Mouse (Mus musculus): ENCODE results near the gene Klk1b3. TPM values are rescaled to one million over a fixed set of nuclear protein-coding genes. Genes with fewer than 3 reads are reported as not detected.
"Not testable (repeated sequence)": the region's sequence is repeated elsewhere in the genome, so short reads cannot be mapped to it uniquely, and the experiment has no call there.

Klk1b3 gene
- not detected for polyA plus RNA-seq (2012; fragmentation: generic; extraction: Trizol)
- long read RNA-seq, experiment 1: 0 reads
- long read RNA-seq, experiment 2: 0 reads

GRCm38 (mm10) chr7:44197891-44198290, at the start of gene Klk1b3:
Klk1b3 (plus strand) TSS chr7:44198191.
- H3K27me3 ChIP-seq (ENCODE audit: control insufficient read depth, insufficient read depth, insufficient read length): no peaks in the 10 kb centered on the region
- H3K79me2 ChIP-seq (ENCODE audit: control insufficient read depth, insufficient read depth): no peaks in the 10 kb centered on the region
- no peaks in the 10 kb centered on the region for H3K36me3 ChIP-seq (ENCODE audit: control insufficient read depth, insufficient read depth)
- no peak within 1 kb of the TSS for H3K4me3 ChIP-seq (ENCODE audit: insufficient read depth, poor library complexity, severe bottlenecking)
- H3K79me3 ChIP-seq (ENCODE audit: low read depth): no peaks in the 10 kb centered on the region
- H3ac ChIP-seq (ENCODE audit: control insufficient read depth, insufficient read length, low read depth): no peak within 1 kb of the TSS
- TF ChIP-seq MAX (IDR thresholded peaks at IDR 0.05) (no peak), CEBPB (IDR thresholded peaks at IDR 0.05; ENCODE audit: low read depth) (no peak), MYOG (IDR thresholded peaks at IDR 0.05; ENCODE audit: control insufficient read depth, extremely low read depth, insufficient read length) (no peak), FOSL1 (IDR thresholded peaks at IDR 0.05; ENCODE audit: insufficient read depth, low read length, poor library complexity, severe bottlenecking) (no peak), CTCF (IDR thresholded peaks at IDR 0.05; ENCODE audit: control insufficient read depth, insufficient read depth, insufficient read length) (no peak), USF1 (IDR thresholded peaks at IDR 0.05; ENCODE audit: low read depth) (no peak), MYOD1 (IDR thresholded peaks at IDR 0.05; ENCODE audit: control insufficient read depth, insufficient read length, low read depth) (no peak)

- H3K79me3 ChIP-seq (ENCODE audit: low read depth): no peaks in the 10 kb centered on the region
- H3K36me3 ChIP-seq (ENCODE audit: control insufficient read depth, insufficient read depth): no peaks in the 10 kb centered on the region
- no peaks in the 10 kb centered on the region for H3K79me2 ChIP-seq (ENCODE audit: control insufficient read depth, insufficient read depth)
- H3ac ChIP-seq (ENCODE audit: control insufficient read depth, insufficient read length, low read depth): no peak overlapping the region
- H3K4me3 ChIP-seq (ENCODE audit: insufficient read depth, poor library complexity, severe bottlenecking): no peak overlapping the region
- H3K27me3 ChIP-seq (ENCODE audit: control insufficient read depth, insufficient read depth, insufficient read length): peaks cover 2% of the 10 kb centered on the region
- no peak for TF ChIP-seq CTCF (IDR thresholded peaks at IDR 0.05; ENCODE audit: control insufficient read depth, insufficient read depth, insufficient read length)
- no peak for TF ChIP-seq USF1 (IDR thresholded peaks at IDR 0.05; ENCODE audit: low read depth)
- TF ChIP-seq FOSL1 (IDR thresholded peaks at IDR 0.05; ENCODE audit: insufficient read depth, low read length, poor library complexity, severe bottlenecking): no peak
- TF ChIP-seq CEBPB (IDR thresholded peaks at IDR 0.05; ENCODE audit: low read depth): no peak
- no peak for TF ChIP-seq MYOD1 (IDR thresholded peaks at IDR 0.05; ENCODE audit: control insufficient read depth, insufficient read length, low read depth)
- TF ChIP-seq MYOG (IDR thresholded peaks at IDR 0.05; ENCODE audit: control insufficient read depth, extremely low read depth, insufficient read length): no peak
- TF ChIP-seq MAX (IDR thresholded peaks at IDR 0.05): no peak
Measured at GRCm38 (mm10) chr7:44179299-44180045, 18.5 kb upstream of the Klk1b3 start.

- not testable (repeated sequence) for H3K4me3 ChIP-seq (ENCODE audit: insufficient read depth, poor library complexity, severe bottlenecking); H3K79me2 ChIP-seq (ENCODE audit: control insufficient read depth, insufficient read depth); H3ac ChIP-seq (ENCODE audit: control insufficient read depth, insufficient read length, low read depth)
Measured at GRCm38 (mm10) chr7:44186516-44186915, 11.5 kb upstream of the Klk1b3 start.

GRCm38 (mm10) chr7:44187936-44188335, 10.1 kb upstream of the Klk1b3 start, which contains the start of gene Klk1b24:
Klk1b24 (plus strand) TSS chr7:44188236.
- H3K4me3 ChIP-seq (ENCODE audit: insufficient read depth, poor library complexity, severe bottlenecking); H3ac ChIP-seq (ENCODE audit: control insufficient read depth, insufficient read length, low read depth); H3K36me3 ChIP-seq (ENCODE audit: control insufficient read depth, insufficient read depth); H3K27me3 ChIP-seq (ENCODE audit: control insufficient read depth, insufficient read depth, insufficient read length); H3K79me3 ChIP-seq (ENCODE audit: low read depth); H3K79me2 ChIP-seq (ENCODE audit: control insufficient read depth, insufficient read depth): not testable (repeated sequence)

More at GRCm38 (mm10) chr7:44186516-44186915, 11.5 kb upstream of the Klk1b3 start:
- not testable (repeated sequence) for H3K36me3 ChIP-seq (ENCODE audit: control insufficient read depth, insufficient read depth); H3K79me3 ChIP-seq (ENCODE audit: low read depth); H3K27me3 ChIP-seq (ENCODE audit: control insufficient read depth, insufficient read depth, insufficient read length)

- not testable (repeated sequence) for H3K27me3 ChIP-seq (ENCODE audit: control insufficient read depth, insufficient read depth, insufficient read length); H3ac ChIP-seq (ENCODE audit: control insufficient read depth, insufficient read length, low read depth); H3K79me3 ChIP-seq (ENCODE audit: low read depth); H3K36me3 ChIP-seq (ENCODE audit: control insufficient read depth, insufficient read depth); H3K79me2 ChIP-seq (ENCODE audit: control insufficient read depth, insufficient read depth); H3K4me3 ChIP-seq (ENCODE audit: insufficient read depth, poor library complexity, severe bottlenecking)
Measured at GRCm38 (mm10) chr7:44193466-44193865, 4.5 kb upstream of the Klk1b3 start.

GRCm38 (mm10) chr7:44207135-44207534, 9.1 kb downstream of the Klk1b3 start, which contains the start of gene Klk1b4:
Klk1b4 (plus strand) TSS chr7:44207435.
- not testable (repeated sequence) for H3K79me2 ChIP-seq (ENCODE audit: control insufficient read depth, insufficient read depth); H3K79me3 ChIP-seq (ENCODE audit: low read depth); H3K4me3 ChIP-seq (ENCODE audit: insufficient read depth, poor library complexity, severe bottlenecking); H3ac ChIP-seq (ENCODE audit: control insufficient read depth, insufficient read length, low read depth); H3K36me3 ChIP-seq (ENCODE audit: control insufficient read depth, insufficient read depth); H3K27me3 ChIP-seq (ENCODE audit: control insufficient read depth, insufficient read depth, insufficient read length)

GRCm38 (mm10) chr7:44208307-44208706, 10.3 kb downstream of the Klk1b3 start:
- H3K4me3 ChIP-seq (ENCODE audit: insufficient read depth, poor library complexity, severe bottlenecking): no peak overlapping the region
- no peak for TF ChIP-seq MAX (IDR thresholded peaks at IDR 0.05)
- TF ChIP-seq CEBPB (IDR thresholded peaks at IDR 0.05; ENCODE audit: low read depth): no peak
- no peak for TF ChIP-seq USF1 (IDR thresholded peaks at IDR 0.05; ENCODE audit: low read depth)
- no peak for TF ChIP-seq MYOD1 (IDR thresholded peaks at IDR 0.05; ENCODE audit: control insufficient read depth, insufficient read length, low read depth)
- TF ChIP-seq FOSL1 (IDR thresholded peaks at IDR 0.05; ENCODE audit: insufficient read depth, low read length, poor library complexity, severe bottlenecking): no peak
- no peak for TF ChIP-seq CTCF (IDR thresholded peaks at IDR 0.05; ENCODE audit: control insufficient read depth, insufficient read depth, insufficient read length)
- TF ChIP-seq MYOG (IDR thresholded peaks at IDR 0.05; ENCODE audit: control insufficient read depth, extremely low read depth, insufficient read length): no peak

More at GRCm38 (mm10) chr7:44208307-44208706, 10.3 kb downstream of the Klk1b3 start:
- H3ac ChIP-seq (ENCODE audit: control insufficient read depth, insufficient read length, low read depth): no peak overlapping the region
- H3K27me3 ChIP-seq (ENCODE audit: control insufficient read depth, insufficient read depth, insufficient read length): no peaks in the 10 kb centered on the region
- no peaks in the 10 kb centered on the region for H3K79me2 ChIP-seq (ENCODE audit: control insufficient read depth, insufficient read depth)
- no peaks in the 10 kb centered on the region for H3K79me3 ChIP-seq (ENCODE audit: low read depth)
- H3K36me3 ChIP-seq (ENCODE audit: control insufficient read depth, insufficient read depth): no peaks in the 10 kb centered on the region

All from C2C12 (cell line).